Mouse (Mus musculus) G1E-ER4 (cell line): Measurements from ENCODE around the gene Cnpy3. TPM values are rescaled to one million over a fixed set of nuclear protein-coding genes. Genes with fewer than 3 reads are reported as not detected.
A peak's percentile ranks its signal among the peaks of the same experiment; 100 is the strongest.

Experiments used
- GATA1 ChIP-seq: IDR thresholded peaks from one replicate; pipeline ENCODE4 v1.8.0; 2012; ENCODE audit warnings: low read length, inconsistent platforms
- polyA plus RNA-seq: library from polyadenylated mRNA; stranded (reverse); fragments of >175 nt; gene quantifications from 2 replicates; pipeline ENCODE4 v1.2.3, GENCODE M21; 2012

Cnpy3 gene
- polyA plus RNA-seq: 72.4 and 81.9 TPM in 2 replicates

DNA sequence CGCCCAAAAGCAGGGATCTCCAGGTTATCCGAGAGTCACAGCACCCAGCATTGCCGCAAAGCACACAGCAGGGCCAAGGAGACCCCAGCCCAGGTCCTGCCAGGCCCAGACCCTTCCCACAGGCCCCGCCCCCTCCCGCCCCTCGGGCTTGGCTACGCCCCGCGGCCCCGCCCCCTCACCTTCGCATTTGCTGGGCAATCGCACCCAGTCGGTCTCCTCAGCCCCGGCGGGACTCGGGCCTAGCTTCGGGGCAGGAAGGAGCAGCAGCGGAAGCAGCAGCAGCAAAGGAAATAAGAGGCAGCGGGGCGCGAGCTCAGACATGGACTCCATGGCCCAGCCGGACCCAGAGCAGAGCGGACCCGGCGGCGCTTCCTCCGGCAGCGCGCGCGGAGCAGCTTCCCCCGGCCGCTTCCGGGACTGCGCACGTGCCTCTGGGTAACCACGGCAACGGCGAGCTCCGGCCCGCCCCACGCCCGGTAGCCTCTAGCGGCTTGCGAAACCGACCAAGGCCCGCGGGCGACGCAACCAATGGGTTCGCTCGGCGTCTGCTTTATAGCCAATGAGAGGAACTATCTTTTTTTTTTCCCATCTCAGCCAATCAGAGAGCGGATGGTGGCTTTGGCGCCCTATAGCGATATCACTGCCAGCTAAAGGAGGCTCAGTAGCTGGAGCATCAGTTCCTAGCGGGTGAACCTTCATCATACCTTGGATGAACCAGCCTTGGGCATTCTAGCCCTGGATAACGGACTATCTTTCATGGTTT lies at the start of gene Cnpy3:
TSS of gene Cnpy3 (minus strand) at position 421 of the 763 bp plus-strand sequence.
- no peak for TF ChIP-seq GATA1

DNA sequence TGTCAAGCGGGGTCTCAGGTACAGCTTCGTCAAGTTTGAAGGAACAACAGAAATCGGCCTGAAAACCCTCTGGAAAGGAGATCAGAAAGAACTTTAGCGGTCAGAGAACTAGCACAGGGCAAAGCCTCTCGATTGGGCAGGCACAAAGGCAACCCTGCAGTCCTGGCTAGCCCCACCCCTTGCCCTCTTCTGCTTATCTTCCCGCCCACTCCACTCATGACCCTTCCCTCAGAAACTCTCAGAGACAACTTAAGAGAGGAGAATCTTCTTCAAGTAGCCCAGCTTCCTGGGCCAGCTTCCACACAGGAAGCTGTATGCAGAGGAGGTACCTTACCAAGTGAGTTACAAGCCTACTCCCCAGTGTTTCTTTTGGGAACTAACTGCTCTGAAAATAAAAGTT lies 49.7 kb upstream of the Cnpy3 start:
- no peak for TF ChIP-seq GATA1

DNA sequence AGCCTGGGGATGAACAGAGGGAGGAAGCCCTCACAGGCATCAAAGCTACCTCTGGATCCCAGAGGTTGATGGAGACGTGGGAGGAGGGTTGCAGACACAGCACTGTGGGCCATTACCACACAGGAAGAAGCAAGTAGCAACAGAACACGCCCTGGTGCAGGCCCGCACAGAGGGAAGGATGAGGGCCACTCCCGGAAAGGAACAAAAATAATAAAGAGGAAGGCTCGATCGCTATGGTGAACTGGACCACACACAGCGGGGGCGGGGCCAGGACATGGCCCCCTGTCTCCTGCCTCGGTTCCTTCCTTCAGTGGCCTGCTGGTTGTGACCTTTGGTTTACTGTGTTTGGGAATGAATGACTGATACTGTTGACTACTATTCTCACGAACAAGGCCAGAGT lies 47.7 kb upstream of the Cnpy3 start:
- TF ChIP-seq GATA1: no peak

DNA sequence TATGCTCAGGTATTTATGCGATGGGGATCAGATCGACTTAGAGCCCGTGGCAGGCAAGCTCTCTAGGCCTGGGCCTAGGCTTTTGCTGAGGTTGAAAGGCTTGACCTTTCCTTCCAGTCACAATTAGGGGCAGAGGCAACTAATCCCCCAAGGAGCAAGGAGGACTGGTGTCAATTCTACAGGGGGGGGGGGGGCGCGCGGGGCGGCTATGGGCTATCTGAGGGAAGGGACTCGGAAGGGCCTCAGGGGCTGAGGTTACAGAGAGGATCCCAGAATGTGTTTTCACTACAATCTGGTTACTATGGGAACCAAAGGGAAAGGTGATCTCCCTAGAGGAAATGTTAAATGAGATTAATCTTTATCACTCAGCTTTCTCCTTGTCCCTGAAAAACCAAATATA lies 45.4 kb upstream of the Cnpy3 start:
- TF ChIP-seq GATA1: no peak

- no peak for TF ChIP-seq GATA1
Measured at GRCm38 (mm10) chr17:46796743-46797142, 44.7 kb upstream of the Cnpy3 start.

GRCm38 (mm10) chr17:46792963-46793362 lies 40.9 kb upstream of the Cnpy3 start:
- TF ChIP-seq GATA1: no peak

DNA sequence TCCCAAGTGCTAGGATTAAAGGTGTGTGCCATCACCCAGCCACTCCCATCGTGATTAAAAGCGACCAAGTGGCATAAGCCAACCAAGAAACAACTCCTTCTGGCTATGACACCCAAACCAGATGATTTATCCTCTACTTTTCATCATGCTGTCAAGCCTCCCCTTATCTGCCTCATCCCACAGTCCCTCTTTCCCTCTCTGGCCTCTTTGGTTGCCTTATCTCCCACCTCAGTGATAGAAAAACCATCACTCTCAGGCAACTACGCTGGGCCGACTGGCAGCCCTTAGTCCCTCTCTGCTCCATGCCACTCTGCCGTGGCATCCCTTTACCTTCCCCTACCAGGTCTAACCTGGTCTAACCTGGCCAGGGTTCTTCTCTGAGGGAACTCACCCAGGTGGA lies 34.9 kb upstream of the Cnpy3 start:
- TF ChIP-seq GATA1: peak; percentile 47

DNA sequence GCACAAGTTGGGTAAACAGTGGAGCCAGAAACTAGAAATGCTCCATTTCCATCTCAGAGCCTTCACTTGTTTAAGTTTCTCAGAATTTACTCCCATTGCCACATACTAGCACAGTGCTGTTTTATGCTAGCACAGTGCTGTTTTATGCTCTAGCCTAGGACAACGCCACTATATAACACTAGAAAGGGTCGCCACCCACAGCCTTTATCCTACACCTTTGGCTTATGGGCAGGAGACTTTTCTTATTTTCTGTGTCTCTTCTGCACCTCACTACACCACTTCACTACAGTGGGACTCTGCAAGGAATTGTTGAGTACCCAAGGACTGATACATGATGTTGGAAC lies 31.2 kb upstream of the Cnpy3 start:
- TF ChIP-seq GATA1: no peak

DNA sequence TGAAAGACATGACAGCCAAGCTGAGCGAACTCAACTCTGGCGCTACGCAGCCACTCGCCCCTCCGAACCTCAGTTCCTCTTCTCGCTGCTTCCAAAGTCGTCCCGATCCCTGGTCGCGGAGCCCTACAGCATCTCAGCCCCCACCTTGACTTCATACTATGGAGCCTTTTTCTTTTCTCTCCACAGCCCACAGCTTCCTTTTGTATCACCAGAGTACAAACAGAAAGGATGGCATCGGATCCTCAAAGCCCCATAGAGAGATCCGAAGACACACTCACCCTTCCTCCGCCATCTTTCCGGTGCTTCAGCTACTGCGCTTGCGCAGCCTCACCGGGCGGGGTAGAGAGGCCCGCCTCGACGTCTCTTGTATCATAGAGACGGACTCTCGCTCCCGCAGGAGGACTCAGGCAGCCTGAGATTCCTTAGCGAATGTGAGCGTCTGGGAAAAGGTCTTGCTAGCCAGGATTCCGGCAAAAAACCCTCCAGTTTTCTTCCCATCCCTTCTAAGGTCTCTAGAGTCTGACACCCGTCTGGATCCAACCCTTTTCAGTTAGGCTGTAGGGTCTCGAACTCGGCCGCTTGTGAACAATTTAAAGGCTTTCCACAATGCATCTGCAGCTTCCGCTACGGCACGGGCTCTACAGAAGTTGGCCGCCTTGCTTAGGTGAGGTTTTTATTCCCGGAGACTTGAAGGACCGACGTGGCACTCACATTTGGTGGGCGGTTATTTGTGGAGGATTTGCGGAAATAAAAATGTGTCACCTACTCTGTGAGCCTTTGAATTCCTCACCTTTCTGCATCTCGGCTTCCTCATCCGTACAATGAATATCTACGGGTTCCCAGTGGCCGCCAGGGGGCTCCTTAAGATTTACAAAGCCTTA lies 30.6 kb upstream of the Cnpy3 start, which contains the start of gene Rpl7l1:
TSS of gene Rpl7l1 (minus strand) at position 332 of the 881 bp plus-strand sequence.
- TF ChIP-seq GATA1: no peak

GRCm38 (mm10) chr17:46781876-46782275 lies 29.9 kb upstream of the Cnpy3 start:
- TF ChIP-seq GATA1: no peak

- TF ChIP-seq GATA1: no peak
Measured at GRCm38 (mm10) chr17:46776087-46776486, 24.1 kb upstream of the Cnpy3 start.

DNA sequence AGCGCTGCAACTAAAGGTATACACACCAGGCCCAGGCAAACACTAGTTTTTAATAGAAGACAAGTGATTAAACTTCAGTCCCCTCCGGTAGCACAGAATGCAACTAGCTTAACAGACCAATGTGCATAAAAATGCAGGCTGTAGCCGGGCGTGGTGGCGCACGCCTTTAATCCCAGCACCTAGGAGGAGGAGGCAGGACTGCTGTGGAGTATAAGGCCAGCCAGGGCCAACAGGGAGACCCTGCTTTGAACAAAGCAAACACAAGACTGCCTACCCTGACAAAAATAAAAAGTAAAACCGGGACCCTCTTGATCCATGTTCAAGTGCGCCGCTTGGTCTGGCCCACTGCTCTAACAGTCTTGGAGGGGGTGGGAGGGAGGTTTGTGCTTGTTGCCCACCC lies 23.1 kb upstream of the Cnpy3 start:
- TF ChIP-seq GATA1: no peak

DNA sequence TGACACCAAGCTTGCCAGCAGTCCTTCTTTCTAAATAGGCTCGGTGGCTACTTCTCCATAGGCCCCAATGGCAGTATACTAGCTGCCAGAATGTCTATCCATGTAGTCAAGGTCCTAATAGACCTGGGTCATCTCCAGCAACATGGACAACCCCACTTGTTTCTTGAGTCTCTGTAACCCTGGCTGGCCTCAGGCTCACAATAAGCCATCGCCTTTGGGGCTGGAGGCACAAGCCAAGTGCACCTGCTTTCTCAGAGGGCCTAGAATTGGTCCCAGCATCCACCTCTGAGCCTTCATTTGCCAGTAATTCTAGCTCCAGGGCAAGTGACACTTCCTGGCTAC lies 22.1 kb upstream of the Cnpy3 start:
- no peak for TF ChIP-seq GATA1

DNA sequence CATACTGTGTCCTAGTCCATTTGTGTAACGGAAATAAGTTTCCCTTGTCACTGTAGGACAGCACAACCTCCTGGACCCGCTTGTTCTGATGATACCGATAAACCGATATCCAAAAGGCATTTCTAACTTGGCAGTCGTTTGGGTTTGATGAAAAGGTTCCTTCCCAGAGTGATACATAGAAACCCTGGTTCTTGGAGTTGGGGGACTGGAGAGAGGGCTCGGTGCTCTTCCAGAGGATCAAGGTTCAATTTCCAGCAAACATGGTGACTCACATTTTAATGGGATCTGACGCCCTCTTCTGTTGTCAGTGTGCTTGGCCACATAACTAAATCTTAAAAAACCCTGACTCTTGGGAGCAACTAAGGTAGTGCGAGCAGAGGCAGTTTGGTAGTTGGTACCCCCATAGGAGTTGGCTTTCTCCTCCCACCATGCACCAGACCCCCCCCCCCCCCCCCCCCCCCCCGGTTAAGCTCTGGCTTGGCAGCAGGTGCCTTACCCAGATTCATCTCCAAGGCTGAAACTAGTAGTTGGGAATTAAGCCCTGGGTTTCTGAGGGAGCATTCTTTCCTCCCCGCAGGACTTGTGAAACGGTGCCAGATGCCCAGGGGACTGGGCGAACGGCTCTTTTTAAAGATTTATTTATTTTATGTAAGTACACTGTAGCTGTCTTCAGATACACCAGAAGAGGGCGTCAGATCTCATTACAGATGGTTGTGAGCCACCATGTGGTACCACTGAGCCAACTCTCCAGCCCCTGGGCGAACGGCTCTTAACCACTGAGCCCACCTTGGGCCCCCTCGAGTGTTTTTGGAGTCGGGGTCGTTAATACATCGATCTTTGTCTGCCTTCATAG lies 21.5 kb upstream of the Cnpy3 start:
- TF ChIP-seq GATA1: no peak

- TF ChIP-seq GATA1: no peak
Measured at GRCm38 (mm10) chr17:46772404-46773277, 20.6 kb upstream of the Cnpy3 start, which contains the start of gene 2310039H08Rik. Gene 2310039H08Rik, plus strand, starts transcription at chr17:46772635.
